Mouse (Mus musculus): ENCODE data around the gene Rab31.

Gene Rab31

GRCm38 (mm10) chr17:65771951-65772934 lies at the start of gene Rab31:
TSS of gene Rab31 (minus strand) at chr17:65772752.
- peak; percentile 65 for DNase-seq (ENCODE audit: low spot score)

GRCm38 (mm10) chr17:65820197-65820596 lies 47.6 kb upstream of the Rab31 start:
- DNase-seq (ENCODE audit: low spot score), result no peak

- no peak for DNase-seq (ENCODE audit: low spot score)
These were observed 41.2 kb upstream of the Rab31 start for GRCm38 (mm10) chr17:65813763-65814162.

GRCm38 (mm10) chr17:65811032-65811431 lies 38.5 kb upstream of the Rab31 start:
- DNase-seq (ENCODE audit: low spot score), result no peak

- DNase-seq (ENCODE audit: low spot score), result no peak
These were observed 33.9 kb upstream of the Rab31 start for GRCm38 (mm10) chr17:65806416-65806815.

GRCm38 (mm10) chr17:65805966-65806365 lies 33.4 kb upstream of the Rab31 start:
- no peak for DNase-seq (ENCODE audit: low spot score)

- DNase-seq (ENCODE audit: low spot score), result no peak
These were observed 29.5 kb upstream of the Rab31 start for GRCm38 (mm10) chr17:65802026-65802425.

GRCm38 (mm10) chr17:65800451-65800850 lies 27.9 kb upstream of the Rab31 start:
- DNase-seq (ENCODE audit: low spot score), result no peak

- DNase-seq (ENCODE audit: low spot score), result no peak
These were observed 26.8 kb upstream of the Rab31 start for GRCm38 (mm10) chr17:65799353-65799752.

- no peak for DNase-seq (ENCODE audit: low spot score)
These were observed 25.9 kb upstream of the Rab31 start for GRCm38 (mm10) chr17:65798446-65798845.

- no peak for DNase-seq (ENCODE audit: low spot score)
These were observed 23.5 kb upstream of the Rab31 start for GRCm38 (mm10) chr17:65796056-65796455.

GRCm38 (mm10) chr17:65794096-65794850 lies 21.7 kb upstream of the Rab31 start:
- no peak for DNase-seq (ENCODE audit: low spot score)

GRCm38 (mm10) chr17:65793307-65793930 lies 20.9 kb upstream of the Rab31 start:
- DNase-seq (ENCODE audit: low spot score), result no peak

GRCm38 (mm10) chr17:65791161-65791560 lies 18.6 kb upstream of the Rab31 start:
- no peak for DNase-seq (ENCODE audit: low spot score)

- DNase-seq (ENCODE audit: low spot score), result no peak
These were observed 17.0 kb upstream of the Rab31 start for GRCm38 (mm10) chr17:65789576-65789975.

GRCm38 (mm10) chr17:65788542-65789291 lies 16.2 kb upstream of the Rab31 start:
- DNase-seq (ENCODE audit: low spot score), result no peak

GRCm38 (mm10) chr17:65787261-65787660 lies 14.7 kb upstream of the Rab31 start:
- no peak for DNase-seq (ENCODE audit: low spot score)

- DNase-seq (ENCODE audit: low spot score), result no peak
These were observed 13.7 kb upstream of the Rab31 start for GRCm38 (mm10) chr17:65786225-65786624.

- no peak for DNase-seq (ENCODE audit: low spot score)
These were observed 13.2 kb upstream of the Rab31 start for GRCm38 (mm10) chr17:65785707-65786106.

GRCm38 (mm10) chr17:65784610-65785140 lies 12.1 kb upstream of the Rab31 start:
- DNase-seq (ENCODE audit: low spot score), result no peak
